Mouse (Mus musculus) neural tube, embryonic 14.5 days (tissue): ENCODE results near the gene Pi4k2a. TPM values are rescaled to one million over a fixed set of nuclear protein-coding genes. Genes with fewer than 3 reads are reported as not detected.

Source experiments
- ATAC-seq: fragments of 200-750 bp; cut with Nextera tagmentation; 2 replicates; pipeline ENCODE4 v1.8.0; 2017; ENCODE audit warnings: low read depth, mild to moderate bottlenecking, moderate TSS enrichment, moderate library complexity
- H3K27ac ChIP-seq: fragments of 300-500 bp; sonication (generic); 2 replicates; pipeline ENCODE4 v1.5.1; 2014; ENCODE audit warnings: low read depth, mild to moderate bottlenecking, control low read depth, low read length, moderate library complexity, mixed read lengths
- H3K27me3 ChIP-seq: fragments of 300-500 bp; sonication (generic); 2 replicates; pipeline ENCODE4 v1.6.1; 2014; ENCODE audit warnings: low read length; ENCODE audit not compliant: control insufficient read depth, insufficient read depth
- H3K36me3 ChIP-seq: fragments of 300-500 bp; sonication (generic); 2 replicates; pipeline ENCODE4 v1.6.1; 2014; ENCODE audit warnings: low read length, mixed read lengths; ENCODE audit not compliant: control insufficient read depth, insufficient read depth
- H3K4me1 ChIP-seq: fragments of 300-500 bp; sonication (generic); 2 replicates; pipeline ENCODE4 v1.6.1; 2014; ENCODE audit warnings: low read length; ENCODE audit not compliant: control insufficient read depth, insufficient read depth
- H3K4me2 ChIP-seq: fragments of 300-500 bp; sonication (generic); 2 replicates; pipeline ENCODE4 v1.6.1; 2014; ENCODE audit warnings: mild to moderate bottlenecking, low read depth, low read length, control low read depth
- H3K4me3 ChIP-seq: fragments of 300-500 bp; sonication (generic); 2 replicates; pipeline ENCODE4 v1.5.1; 2014; ENCODE audit warnings: low read depth, low read length, control low read depth, mixed read lengths
- H3K9ac ChIP-seq: fragments of 300-500 bp; sonication (generic); replicated peaks from 2 replicates; pipeline ENCODE4 v1.6.1; 2014; ENCODE audit warnings: low read depth, mild to moderate bottlenecking, control low read depth, low read length, mixed read lengths
- H3K9me3 ChIP-seq: fragments of 300-500 bp; sonication (generic); 2 replicates; pipeline ENCODE4 v1.6.1; 2016; ENCODE audit warnings: low read length; ENCODE audit not compliant: control insufficient read depth
- WGBS: fragments of 180-500 bp; shearing (Covaris S2); extraction: QIAGEN DNeasy Blood & Tissue Kit; methylation state at CpG from one replicate; pipeline ENCODE4 v1.1.7; 2014; 5-methylcytosine and 5-hydroxymethylcytosine counted together
- polyA plus RNA-seq: library from polyadenylated mRNA; unstranded; fragments of >200 nt; fragmentation: Nextera tagmentation; extraction: Ambion mirVana; gene quantifications from 2 replicates; pipeline ENCODE4 v1.2.1, GENCODE M21; 2014

Pi4k2a gene
- polyA plus RNA-seq, 1 experiment from 2014 or later, result 35.3 TPM

DNA sequence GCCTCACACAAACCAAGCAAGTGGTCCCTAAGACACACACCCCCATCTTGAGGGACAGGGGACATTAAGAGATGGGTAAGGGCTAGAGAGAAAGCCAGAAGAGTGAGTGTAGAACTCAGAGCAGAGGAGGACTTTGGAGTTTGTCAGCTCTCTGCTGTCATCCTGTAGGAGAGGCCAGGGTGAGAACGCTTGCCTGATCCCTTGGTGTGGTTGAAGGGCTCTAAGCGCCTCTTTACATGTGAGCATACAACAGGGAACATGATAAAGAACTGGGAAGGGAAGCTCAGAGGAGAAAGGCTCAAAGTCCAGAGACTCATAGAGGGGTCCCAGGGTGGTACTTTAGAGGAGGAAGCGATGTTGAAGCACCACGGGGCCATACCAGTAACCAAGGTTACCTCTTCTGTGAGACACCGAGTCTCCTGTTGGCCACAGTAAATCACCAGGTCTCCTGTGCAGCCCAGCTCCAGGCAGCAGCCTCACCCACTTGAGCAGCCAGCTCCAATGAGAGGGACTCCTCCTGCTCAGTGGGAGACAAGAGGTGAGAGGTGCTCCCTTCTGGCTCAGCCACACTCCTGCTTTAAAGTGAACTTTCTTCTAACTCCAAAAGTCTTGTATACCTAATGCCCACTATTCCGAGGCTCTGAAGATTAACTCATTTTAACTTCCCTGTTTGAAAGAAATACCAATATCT lies 33.4 kb upstream of the Pi4k2a start:
- no peak overlapping the region for H3K9ac ChIP-seq
- no peak for ATAC-seq
- H3K27me3 ChIP-seq, result no peaks in the 10 kb centered on the region
- no peaks in the 10 kb centered on the region for H3K4me1 ChIP-seq
- no peak overlapping the region for H3K27ac ChIP-seq
- no peak overlapping the region for H3K4me3 ChIP-seq
- H3K4me2 ChIP-seq, result no peak overlapping the region
- H3K36me3 ChIP-seq, result no peaks in the 10 kb centered on the region
- H3K9me3 ChIP-seq, result no peaks in the 10 kb centered on the region
- 79% methylated on average over 6 of the region's 6 CpGs for WGBS

DNA sequence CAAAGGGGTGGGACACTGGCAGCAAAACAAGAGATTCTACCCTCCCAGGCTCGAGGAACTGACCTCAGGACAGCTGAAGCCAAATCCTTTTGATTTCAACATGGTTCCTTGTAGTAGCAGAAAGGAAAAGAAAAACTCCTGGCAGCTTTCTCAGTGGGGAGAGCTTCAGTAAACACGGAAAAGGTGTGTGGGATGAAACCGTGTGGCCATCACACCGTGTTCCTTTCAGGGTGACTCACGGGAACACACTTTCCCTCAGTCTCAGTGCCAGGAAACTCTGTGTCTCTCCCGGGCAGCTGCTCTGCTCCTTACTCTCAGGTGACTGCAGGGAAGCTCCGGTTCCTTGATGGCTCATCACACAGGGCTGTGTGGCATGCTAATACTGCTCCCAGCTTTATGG lies 31.8 kb upstream of the Pi4k2a start:
- Histone ChIP-seq H3K4me3 (no peak overlapping the region), H3K4me2 (no peak overlapping the region), H3K9me3 (no peaks in the 10 kb centered on the region), H3K36me3 (no peaks in the 10 kb centered on the region), H3K9ac (no peak overlapping the region), H3K27me3 (no peaks in the 10 kb centered on the region), H3K27ac (no peak overlapping the region), H3K4me1 (no peaks in the 10 kb centered on the region)
- 79% methylated on average over 7 of the region's 7 CpGs for WGBS
- ATAC-seq, result no peak

- Histone ChIP-seq H3K27me3 (no peaks in the 10 kb centered on the region), H3K36me3 (no peaks in the 10 kb centered on the region), H3K27ac (no peak overlapping the region), H3K4me2 (no peak overlapping the region), H3K4me1 (no peaks in the 10 kb centered on the region), H3K9ac (no peak overlapping the region), H3K4me3 (no peak overlapping the region), H3K9me3 (no peaks in the 10 kb centered on the region)
- no peak for ATAC-seq
- WGBS, result 99% methylated on average over 7 of the region's 7 CpGs
Measured at GRCm38 (mm10) chr19:42061443-42061842, 28.8 kb upstream of the Pi4k2a start.

DNA sequence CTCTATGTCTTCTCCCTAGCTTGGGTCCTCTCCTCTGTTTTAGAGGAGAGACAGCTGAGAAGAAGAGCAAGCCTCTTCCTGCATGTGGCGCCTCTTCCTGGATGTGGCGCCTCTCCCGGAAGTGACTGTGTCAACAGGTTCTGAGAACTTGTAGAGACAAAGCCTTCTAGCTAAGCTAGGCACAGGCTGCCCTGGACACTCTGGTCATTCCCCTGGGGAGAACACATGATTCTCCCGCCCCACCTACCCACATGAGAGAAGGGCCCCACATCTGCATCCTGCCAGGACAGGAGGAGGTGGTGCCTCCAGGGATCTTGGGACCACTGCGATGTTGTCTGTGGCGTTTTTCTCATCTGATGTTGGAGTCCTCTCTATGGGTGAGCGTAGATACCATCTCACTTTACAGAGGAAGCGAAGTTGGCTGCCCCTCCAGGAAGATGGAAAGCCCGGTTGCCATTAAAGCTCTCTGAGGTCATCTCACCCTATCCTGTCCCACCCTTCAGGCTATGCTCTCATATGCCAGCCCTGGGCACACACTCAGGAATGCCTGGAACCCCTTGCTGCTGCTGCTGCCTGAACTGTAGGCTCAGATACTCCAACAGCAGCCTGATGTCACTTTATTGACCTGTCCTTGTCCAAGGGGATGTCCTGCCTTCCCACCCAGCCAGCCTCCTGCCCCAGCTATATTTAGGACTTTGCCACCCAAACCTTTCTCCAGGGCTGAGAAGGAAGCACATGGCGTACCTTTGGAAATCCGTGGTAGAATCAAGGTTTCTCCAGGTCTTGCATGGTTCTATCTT lies 21.6 kb upstream of the Pi4k2a start:
- no peaks in the 10 kb centered on the region for H3K4me1 ChIP-seq
- ATAC-seq, result no peak

DNA sequence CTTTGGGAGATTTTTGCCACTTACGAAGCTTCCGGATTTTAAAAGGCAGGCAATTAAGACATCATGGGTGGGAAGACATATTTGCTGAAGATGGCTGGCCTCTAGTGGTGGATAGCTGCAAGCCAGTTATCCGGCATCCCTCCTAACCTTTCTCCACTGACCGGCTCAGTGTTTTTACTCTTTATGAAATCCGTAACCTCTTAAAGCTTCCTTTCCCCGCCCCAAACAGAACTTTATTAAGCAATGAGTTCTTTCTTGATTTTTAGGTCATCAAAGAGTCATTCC lies 21.1 kb upstream of the Pi4k2a start:
- Histone ChIP-seq H3K4me3 (no peak overlapping the region), H3K4me1 (no peaks in the 10 kb centered on the region), H3K9me3 (no peaks in the 10 kb centered on the region), H3K4me2 (no peak overlapping the region), H3K27me3 (no peaks in the 10 kb centered on the region), H3K9ac (no peak overlapping the region), H3K36me3 (no peaks in the 10 kb centered on the region; the same call in 1 of the 2 replicates), H3K27ac (no peak overlapping the region)
- ATAC-seq, result no peak
- 71% methylated on average over 6 of the region's 6 CpGs for WGBS

More for the DNA sequence above, 21.6 kb upstream of the Pi4k2a start:
- 87% methylated on average over 11 of the region's 11 CpGs for WGBS
- no peaks in the 10 kb centered on the region for H3K27me3 ChIP-seq
- H3K9ac ChIP-seq, result no peak overlapping the region
- no peaks in the 10 kb centered on the region; the same call in 1 of the 2 replicates for H3K36me3 ChIP-seq
- no peaks in the 10 kb centered on the region for H3K9me3 ChIP-seq
- no peak overlapping the region for H3K4me2 ChIP-seq
- no peak overlapping the region for H3K27ac ChIP-seq
- H3K4me3 ChIP-seq, result no peak overlapping the region

DNA sequence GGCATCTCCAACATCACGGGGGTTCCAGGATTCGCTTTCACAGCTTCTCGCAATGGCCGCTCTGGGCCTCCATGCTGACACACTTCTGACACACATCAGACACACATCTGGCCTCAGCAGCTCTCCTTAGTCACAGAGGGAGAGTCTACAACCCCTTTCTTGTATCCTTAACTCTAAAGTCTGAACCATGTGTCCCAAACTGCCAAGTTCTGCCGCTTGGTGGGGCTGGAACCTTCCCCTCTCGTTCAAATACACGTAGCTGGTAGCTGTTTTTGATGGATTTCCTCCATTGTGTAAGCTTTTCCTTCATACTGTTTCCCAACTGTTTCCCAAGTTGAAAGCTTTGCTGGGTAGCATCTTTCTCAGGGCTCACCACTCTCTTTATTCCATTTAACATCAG lies 19.0 kb upstream of the Pi4k2a start:
- no peak for ATAC-seq
- no peaks in the 10 kb centered on the region for H3K27me3 ChIP-seq
- H3K4me2 ChIP-seq, result no peak overlapping the region
- no peaks in the 10 kb centered on the region for H3K9me3 ChIP-seq
- no peak overlapping the region for H3K27ac ChIP-seq
- no peak overlapping the region for H3K9ac ChIP-seq
- H3K4me3 ChIP-seq, result no peak overlapping the region
- no peaks in the 10 kb centered on the region for H3K4me1 ChIP-seq
- H3K36me3 ChIP-seq, result peaks cover 11% of the 10 kb centered on the region
- WGBS, result 79% methylated on average over 7 of the region's 7 CpGs

GRCm38 (mm10) chr19:42071886-42072608 lies 18.2 kb upstream of the Pi4k2a start:
- 87% methylated on average over 15 of the region's 15 CpGs for WGBS
- Histone ChIP-seq H3K36me3 (peaks cover 11% of the 10 kb centered on the region), H3K9ac (no peak overlapping the region), H3K4me3 (no peak overlapping the region), H3K4me2 (no peak overlapping the region), H3K27me3 (no peaks in the 10 kb centered on the region), H3K4me1 (no peaks in the 10 kb centered on the region), H3K27ac (no peak overlapping the region), H3K9me3 (no peaks in the 10 kb centered on the region)
- ATAC-seq, result no peak

GRCm38 (mm10) chr19:42072802-42073201 lies 17.5 kb upstream of the Pi4k2a start:
- Histone ChIP-seq H3K4me1 (no peaks in the 10 kb centered on the region), H3K36me3 (peaks cover 11% of the 10 kb centered on the region), H3K27me3 (no peaks in the 10 kb centered on the region), H3K4me3 (no peak overlapping the region), H3K9ac (no peak overlapping the region), H3K27ac (no peak overlapping the region), H3K4me2 (no peak overlapping the region), H3K9me3 (no peaks in the 10 kb centered on the region)
- 85% methylated on average over 7 of the region's 7 CpGs for WGBS
- no peak for ATAC-seq

GRCm38 (mm10) chr19:42075051-42075450 lies 15.2 kb upstream of the Pi4k2a start:
- ATAC-seq, result no peak
- Histone ChIP-seq H3K27me3 (no peaks in the 10 kb centered on the region), H3K9ac (no peak overlapping the region), H3K4me3 (no peak overlapping the region), H3K4me2 (no peak overlapping the region), H3K9me3 (no peaks in the 10 kb centered on the region), H3K4me1 (no peaks in the 10 kb centered on the region), H3K36me3 (peaks cover 11% of the 10 kb centered on the region), H3K27ac (no peak overlapping the region)
- 87% methylated on average over 2 of the region's 2 CpGs for WGBS
